Mouse (Mus musculus): Measurements from ENCODE around the gene Rab1a. TPM values are rescaled to one million over a fixed set of nuclear protein-coding genes. Genes with fewer than 3 reads are reported as not detected.
A peak's percentile ranks its signal among the peaks of the same experiment; 100 is the strongest.

Gene Rab1a
- total RNA-seq, 2 experiments from 2014 or later = 117 to 122 TPM

DNA sequence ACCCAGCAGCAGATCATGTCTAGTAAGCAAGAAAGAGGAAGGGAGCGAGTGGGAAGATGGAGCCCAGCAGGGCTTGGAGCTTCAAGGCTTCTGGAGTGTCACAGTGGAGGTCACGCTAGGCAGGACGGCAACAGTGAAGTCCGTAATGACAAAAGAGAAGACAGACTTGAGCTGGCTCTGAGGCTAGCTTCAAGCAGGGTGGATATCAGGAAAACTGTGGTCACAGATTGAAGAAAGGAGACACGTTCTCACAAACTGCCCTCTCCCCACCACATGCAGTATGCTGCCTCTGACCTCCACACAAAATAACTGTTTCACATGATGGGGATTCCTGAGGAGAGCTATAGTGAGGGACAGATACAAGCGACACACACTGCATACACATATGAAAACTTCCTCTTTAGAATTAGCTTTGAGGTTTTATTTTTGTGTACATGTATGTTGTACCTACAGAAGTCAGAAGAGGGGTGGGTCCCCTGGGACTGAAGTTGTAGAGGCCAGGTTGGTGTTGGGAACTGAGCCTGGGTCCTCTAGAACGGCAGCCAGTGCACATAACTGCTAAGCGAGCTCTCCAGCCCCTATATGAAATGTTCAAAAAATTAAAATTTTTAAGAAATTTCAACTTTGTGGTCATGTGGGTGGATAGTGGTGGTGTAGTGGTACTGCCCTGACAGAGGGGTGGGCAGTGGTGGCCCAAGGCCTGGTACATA, 46.1 kb downstream of the Rab1a start:
- no peak for DNase-seq

DNA sequence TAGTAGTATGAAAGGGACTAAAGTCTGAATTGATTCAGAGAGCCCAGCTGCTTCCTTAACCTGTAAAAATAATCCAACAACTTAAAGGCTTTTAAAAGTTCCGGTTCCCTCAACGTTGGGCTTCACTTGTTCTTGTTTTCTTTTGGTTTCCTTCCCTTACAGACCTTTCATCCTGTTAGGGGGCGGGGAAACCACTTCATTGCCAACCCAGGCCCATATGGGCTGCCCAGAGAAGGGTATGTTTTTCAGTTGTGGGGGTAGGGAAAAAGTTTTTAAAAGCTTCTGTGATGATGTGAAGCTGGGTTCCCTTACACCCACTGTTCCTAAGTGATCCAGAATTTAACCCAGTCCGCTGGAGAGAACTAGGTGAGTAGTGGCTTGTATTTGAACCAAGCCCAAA, 47.0 kb downstream of the Rab1a start:
- no peak for DNase-seq

DNA sequence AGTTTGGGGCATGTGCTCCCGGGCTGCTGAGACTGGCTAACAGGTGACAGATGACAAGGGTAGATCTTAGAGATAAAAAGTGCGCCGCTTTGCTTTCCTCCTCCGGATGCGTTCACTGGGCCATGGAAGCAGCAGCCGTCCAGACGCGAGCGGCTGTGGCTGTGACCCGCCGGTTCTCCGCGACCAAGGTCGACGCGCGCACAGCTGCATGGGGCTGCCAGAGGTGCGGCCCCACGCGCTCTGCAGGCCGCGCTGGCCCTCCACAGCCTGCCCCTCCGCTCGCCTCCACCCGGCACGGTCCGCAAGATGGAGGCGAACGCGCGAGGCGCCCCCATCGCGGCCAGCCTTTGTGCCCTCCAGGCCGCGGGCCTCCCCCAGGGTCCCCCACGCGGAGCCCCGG, 47.6 kb downstream of the Rab1a start:
- DNase-seq = no peak

DNA sequence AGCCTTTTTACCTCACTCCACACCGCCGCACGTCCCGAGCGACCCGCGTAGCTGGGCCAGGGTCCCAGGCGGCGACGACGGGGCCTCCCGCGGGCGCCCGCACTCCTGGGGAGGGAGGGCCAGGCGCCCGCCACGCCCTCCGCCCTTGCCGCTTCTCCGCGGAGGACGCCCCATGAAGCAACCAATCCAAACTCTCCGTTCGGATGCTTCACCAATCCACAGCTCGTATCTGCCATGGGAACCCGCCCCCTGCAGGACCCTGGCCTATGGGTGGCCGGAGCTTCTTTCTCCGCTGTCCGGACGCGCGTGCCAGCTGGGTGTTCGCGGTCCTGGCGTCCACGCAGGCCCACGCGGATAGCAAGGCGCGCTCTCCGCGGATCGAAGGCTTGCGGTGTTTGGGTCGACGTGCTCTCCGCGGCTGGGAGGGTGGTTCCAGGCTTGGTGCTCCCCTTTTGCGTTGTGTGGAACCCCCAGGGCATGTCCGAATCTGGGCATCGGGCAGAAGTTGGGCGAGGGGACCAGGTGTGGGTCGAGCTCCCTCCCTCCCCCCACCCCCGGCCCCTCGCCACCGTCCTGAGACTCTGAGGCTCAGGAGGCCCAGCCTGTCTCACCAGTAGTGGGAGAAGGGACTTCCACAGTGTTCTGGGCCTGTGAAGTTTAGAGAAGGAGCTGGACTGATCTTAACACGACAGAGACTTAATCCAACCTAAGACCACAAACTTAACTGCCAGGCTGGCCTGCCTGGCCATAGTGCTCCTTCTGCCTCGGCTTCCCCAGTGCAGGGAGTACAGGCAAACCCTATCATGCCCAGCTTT, 48.3 kb downstream of the Rab1a start, which contains the start of gene Cep68:
Gene Cep68 (minus strand): TSS at position 134 of the 815 bp plus-strand sequence.
- peak; percentile 89 for DNase-seq

DNA sequence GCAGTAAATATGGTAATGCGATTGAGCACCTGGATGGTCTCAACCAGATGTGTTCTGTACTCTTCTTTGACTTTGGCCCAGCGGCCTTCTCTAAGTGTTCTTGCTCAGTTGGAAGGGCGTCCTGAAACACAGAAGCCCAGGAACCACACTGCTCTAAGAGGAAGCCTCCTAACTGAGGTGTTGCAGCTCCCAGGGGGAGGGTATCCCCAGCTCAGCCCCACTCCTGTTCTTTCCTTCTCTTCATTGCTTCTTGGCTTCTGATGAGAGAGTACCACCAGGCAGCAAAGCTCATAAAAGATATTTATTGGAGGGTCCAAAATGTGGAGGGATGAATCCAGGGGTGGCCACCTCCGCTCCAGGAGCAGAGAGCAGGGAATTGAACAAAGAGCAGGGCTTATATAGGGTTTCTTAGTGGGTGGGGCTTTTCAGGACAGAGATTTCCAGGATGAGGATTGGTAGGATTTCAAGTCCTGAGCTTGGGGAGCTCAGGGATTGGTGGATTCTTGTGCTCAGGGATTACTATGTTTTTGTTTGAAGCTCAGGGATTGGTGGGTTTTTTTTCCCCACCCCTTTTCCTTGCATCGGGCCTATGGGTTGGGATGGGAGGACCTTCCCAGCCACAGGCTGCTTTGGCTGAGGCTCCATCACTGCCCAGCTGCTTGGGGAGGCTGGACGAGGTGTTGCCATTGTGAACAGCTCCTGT, 49.4 kb downstream of the Rab1a start:
- DNase-seq = no peak

DNA sequence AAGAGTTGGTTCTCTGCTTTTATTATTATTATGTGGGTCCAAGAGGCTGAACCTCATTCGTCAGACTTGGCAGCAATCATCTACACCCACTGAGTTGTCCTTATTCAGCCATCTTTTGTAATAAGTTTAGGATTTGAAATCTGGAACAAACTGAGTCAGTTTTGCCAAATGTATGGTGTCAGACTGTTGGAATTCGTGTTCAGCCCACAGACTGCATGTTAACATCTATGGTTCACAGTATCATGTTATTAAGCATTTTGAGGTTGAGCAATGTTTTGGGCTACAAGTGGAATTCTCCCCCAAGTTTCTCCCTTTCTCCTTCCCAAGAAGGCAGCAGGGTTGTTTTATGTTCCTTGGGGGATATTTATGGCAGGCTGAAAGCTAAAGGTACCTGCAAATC, 51.9 kb downstream of the Rab1a start:
- DNase-seq = no peak

DNA sequence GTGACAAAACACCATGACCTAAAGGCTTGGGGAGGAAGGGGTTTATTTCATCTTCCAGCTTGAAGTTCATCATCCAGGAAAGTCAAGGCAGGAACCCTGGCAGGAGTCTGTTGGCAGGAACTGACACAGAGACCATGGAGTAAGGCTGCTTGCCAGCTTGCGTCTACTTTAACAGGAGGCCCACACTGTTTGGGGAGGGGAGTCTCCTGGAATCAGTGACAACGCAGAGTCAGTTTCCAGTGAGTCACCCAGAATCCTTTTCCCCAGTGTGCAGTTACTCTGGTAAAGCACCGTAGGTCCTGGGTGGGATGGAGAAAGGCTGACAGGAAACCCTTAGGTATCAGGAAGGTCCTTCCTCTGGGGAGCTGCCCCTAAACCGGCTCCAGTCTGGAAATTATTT, 53.6 kb downstream of the Rab1a start:
- no peak for DNase-seq

DNA sequence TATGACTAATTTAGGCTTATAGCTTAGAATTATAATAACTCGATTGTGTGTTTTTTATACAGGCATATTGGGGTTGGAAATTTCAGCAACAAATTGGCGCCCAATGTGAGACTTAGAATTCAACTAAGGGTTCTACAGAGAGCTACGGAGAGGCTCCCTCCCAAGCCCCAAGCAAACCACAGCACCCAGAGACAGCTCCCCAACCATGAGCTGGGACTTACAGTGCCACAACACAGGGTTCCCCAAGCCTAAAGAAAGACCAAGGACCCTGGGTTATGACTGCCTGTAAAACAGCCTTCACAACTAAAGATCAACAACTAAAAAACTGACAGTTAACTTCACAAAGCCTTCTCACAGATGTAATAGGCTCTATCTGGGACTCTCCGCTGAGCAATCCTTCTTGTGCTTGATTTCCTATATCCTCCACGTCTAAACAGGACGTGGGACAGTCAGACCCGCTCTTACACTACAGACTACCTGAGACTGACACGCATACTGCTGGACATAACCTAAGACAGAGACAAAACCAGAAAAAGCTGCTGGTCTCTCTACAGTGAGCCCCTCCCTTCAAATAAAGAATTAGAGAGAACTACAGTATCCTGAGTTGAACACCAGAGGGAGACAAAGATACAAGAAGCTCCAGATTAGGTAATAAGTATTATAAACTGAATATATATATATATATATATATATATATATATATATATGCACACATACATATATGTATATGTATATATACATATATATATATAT, 61.6 kb downstream of the Rab1a start:
- DNase-seq = no peak

DNA sequence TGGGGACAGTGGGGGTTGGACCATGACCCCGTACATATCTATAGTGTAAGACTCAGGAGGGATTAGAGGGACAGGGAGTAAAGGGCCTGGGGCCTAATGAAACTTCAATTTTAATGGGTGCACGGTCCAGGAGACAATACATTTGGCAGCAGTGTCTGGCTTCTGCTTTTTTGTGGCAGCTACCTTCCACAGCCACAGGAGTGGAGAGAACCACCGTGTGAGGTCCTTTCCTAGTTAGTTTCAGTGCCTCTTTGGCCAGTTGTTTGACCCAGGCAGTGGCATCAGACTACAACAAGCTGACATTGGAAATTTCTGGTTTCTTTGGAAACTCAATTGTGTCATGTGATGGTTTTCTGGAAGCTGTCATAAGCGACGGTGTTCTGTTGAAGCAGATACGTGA, 68.7 kb downstream of the Rab1a start:
- DNase-seq = no peak

DNA sequence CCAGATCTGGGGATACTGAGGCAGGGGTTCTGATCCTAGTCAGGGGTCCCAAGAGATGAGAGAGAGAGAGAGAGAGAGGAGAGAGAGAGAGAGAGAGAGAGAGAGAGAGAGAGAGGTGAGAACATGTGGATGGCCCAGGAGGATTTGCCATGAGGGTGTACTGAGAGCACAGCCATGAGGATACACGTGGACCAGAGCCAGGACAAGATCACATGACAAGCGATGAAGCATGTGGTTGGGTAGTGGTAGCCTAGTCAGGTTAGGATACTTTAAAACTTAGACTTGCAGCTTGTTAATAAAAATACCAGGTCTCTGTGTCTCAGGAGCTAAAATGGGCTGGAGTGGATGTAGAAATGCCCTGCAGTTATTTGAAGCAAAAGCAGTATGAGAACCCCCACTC, 74.7 kb downstream of the Rab1a start:
- DNase-seq = no peak

Other genes with a start within 250 kb of the Rab1a start
- gene Actr2, start 88.5 kb upstream of the Rab1a start, total RNA-seq (2021) = 10 to 100 TPM; 51.8 to 60.2 TPM
- 10 to 100 TPM; 24.7 to 31.2 TPM for gene Cep68, start 48.0 kb downstream of the Rab1a start, total RNA-seq (2021)
- gene Slc1a4, start 131.3 kb downstream of the Rab1a start, total RNA-seq (2021) = 1 to 10 TPM; 3.0 to 4.7 TPM